Mouse (Mus musculus): ENCODE data around the gene Eif2s3x. TPM values are rescaled to one million over a fixed set of nuclear protein-coding genes. Genes with fewer than 3 reads are reported as not detected.
"Not testable (repeated sequence)": the region's sequence is repeated elsewhere in the genome, so short reads cannot be mapped to it uniquely, and the experiment has no call there.

Eif2s3x gene
- polyA plus RNA-seq (2015; fragmentation: Nextera tagmentation; extraction: Ambion mirVana), result 64.4 and 65.9 TPM in 2 replicates

- WGBS, result under 1% methylated on average over 52 of the region's 52 CpGs
- Histone ChIP-seq H3K9me3 (replicated peaks) (no peaks in the 10 kb centered on the region), H3K27me3 (no peaks in the 10 kb centered on the region), H3K4me1 (no peaks in the 10 kb centered on the region), H3K36me3 (peaks cover 16% of the 10 kb centered on the region), H3K27ac (replicated peaks) (peak within 1 kb of the TSS; percentile 86), H3K9ac (peak within 1 kb of the TSS; percentile 57), H3K4me3 (replicated peaks) (peak within 1 kb of the TSS; percentile 80), H3K4me2 (replicated peaks) (peak within 1 kb of the TSS; percentile 54)
- ATAC-seq (ENCODE audit: insufficient number of reproducible peaks, low FRiP score, low TSS enrichment, low read depth), result peak; percentile 95
Observed at GRCm38 (mm10) chrX:94212597-94213321, at the start of gene Eif2s3x. Gene Eif2s3x (minus strand): TSS chrX:94212862.

GRCm38 (mm10) chrX:94235601-94236000 is 22.9 kb upstream of the Eif2s3x start:
- peak overlapping the region; percentile 63 for H3K4me3 ChIP-seq (replicated peaks)
- H3K9me3 ChIP-seq (replicated peaks), result no peaks in the 10 kb centered on the region
- peak overlapping the region; percentile 50 for H3K4me2 ChIP-seq (replicated peaks)
- H3K9ac ChIP-seq, result no peak overlapping the region
- H3K27me3 ChIP-seq, result peaks cover 33% of the 10 kb centered on the region
- ATAC-seq (ENCODE audit: insufficient number of reproducible peaks, low FRiP score, low TSS enrichment, low read depth), result no peak
- 23% methylated on average over 12 of the region's 12 CpGs for WGBS
- H3K4me1 ChIP-seq, result no peaks in the 10 kb centered on the region
- H3K36me3 ChIP-seq, result no peaks in the 10 kb centered on the region
- H3K27ac ChIP-seq (replicated peaks), result no peak overlapping the region

DNA sequence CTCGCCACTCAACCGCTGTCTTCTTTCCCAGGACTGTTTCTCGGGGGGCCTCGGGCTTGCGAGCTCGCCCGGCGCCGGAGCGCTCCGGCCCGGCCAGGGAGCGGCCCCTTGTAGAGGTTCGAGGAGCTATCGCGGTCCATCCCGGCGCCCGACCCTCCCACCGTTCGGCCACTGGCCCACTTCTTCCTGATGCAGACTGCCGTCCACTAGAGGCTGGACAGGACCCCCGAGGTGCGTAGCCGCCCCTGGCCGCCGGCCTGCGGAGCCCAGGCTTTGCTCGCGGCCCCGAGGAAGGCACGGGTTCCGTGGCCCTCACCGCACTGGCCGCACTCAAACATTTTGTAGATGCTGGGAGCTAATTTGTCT is 22.5 kb upstream of the Eif2s3x start:
- ATAC-seq (ENCODE audit: insufficient number of reproducible peaks, low FRiP score, low TSS enrichment, low read depth), result no peak
- peak overlapping the region; percentile 63 for H3K4me3 ChIP-seq (replicated peaks)
- peak overlapping the region; percentile 56 for H3K9ac ChIP-seq
- peaks cover 34% of the 10 kb centered on the region for H3K27me3 ChIP-seq
- H3K4me1 ChIP-seq, result no peaks in the 10 kb centered on the region
- 9% methylated on average over 35 of the region's 35 CpGs for WGBS
- peak overlapping the region; percentile 50 for H3K4me2 ChIP-seq (replicated peaks)
- H3K27ac ChIP-seq (replicated peaks), result peak overlapping the region; percentile 82
- no peaks in the 10 kb centered on the region for H3K36me3 ChIP-seq
- no peaks in the 10 kb centered on the region for H3K9me3 ChIP-seq (replicated peaks)

GRCm38 (mm10) chrX:94234532-94235189 is 22.0 kb upstream of the Eif2s3x start, which contains the start of gene Klhl15:
Gene Klhl15 (plus strand): TSS chrX:94234599.
- Histone ChIP-seq H3K27ac (replicated peaks) (peak within 1 kb of the TSS; percentile 82), H3K27me3 (peaks cover 38% of the 10 kb centered on the region), H3K9me3 (replicated peaks) (no peaks in the 10 kb centered on the region), H3K4me2 (replicated peaks) (peak within 1 kb of the TSS; percentile 50), H3K36me3 (no peaks in the 10 kb centered on the region), H3K9ac (peak within 1 kb of the TSS; percentile 56), H3K4me1 (no peaks in the 10 kb centered on the region), H3K4me3 (replicated peaks) (peak within 1 kb of the TSS; percentile 63)
- 7% methylated on average over 69 of the region's 70 CpGs for WGBS
- peak; percentile 96 for ATAC-seq (ENCODE audit: insufficient number of reproducible peaks, low FRiP score, low TSS enrichment, low read depth)

GRCm38 (mm10) chrX:94233936-94234531 is 21.4 kb upstream of the Eif2s3x start:
- ATAC-seq (ENCODE audit: insufficient number of reproducible peaks, low FRiP score, low TSS enrichment, low read depth), result no peak
- H3K27ac ChIP-seq (replicated peaks), result peak overlapping the region; percentile 82
- peak overlapping the region; percentile 42 for H3K9ac ChIP-seq
- 17% methylated on average over 21 of the region's 25 CpGs for WGBS
- no peaks in the 10 kb centered on the region for H3K9me3 ChIP-seq (replicated peaks)
- peak overlapping the region; percentile 63 for H3K4me3 ChIP-seq (replicated peaks)
- peak overlapping the region; percentile 50 for H3K4me2 ChIP-seq (replicated peaks)
- H3K36me3 ChIP-seq, result no peaks in the 10 kb centered on the region
- peaks cover 37% of the 10 kb centered on the region for H3K27me3 ChIP-seq
- no peaks in the 10 kb centered on the region for H3K4me1 ChIP-seq

GRCm38 (mm10) chrX:94233432-94233831 is 20.8 kb upstream of the Eif2s3x start:
- Histone ChIP-seq H3K4me2 (replicated peaks) (no peak overlapping the region), H3K4me3 (replicated peaks) (no peak overlapping the region), H3K9ac (no peak overlapping the region), H3K27ac (replicated peaks) (no peak overlapping the region), H3K9me3 (replicated peaks) (no peaks in the 10 kb centered on the region), H3K36me3 (no peaks in the 10 kb centered on the region), H3K27me3 (peaks cover 31% of the 10 kb centered on the region), H3K4me1 (no peaks in the 10 kb centered on the region)
- no peak for ATAC-seq (ENCODE audit: insufficient number of reproducible peaks, low FRiP score, low TSS enrichment, low read depth)
- 38% methylated on average over 5 of the region's 5 CpGs for WGBS

DNA sequence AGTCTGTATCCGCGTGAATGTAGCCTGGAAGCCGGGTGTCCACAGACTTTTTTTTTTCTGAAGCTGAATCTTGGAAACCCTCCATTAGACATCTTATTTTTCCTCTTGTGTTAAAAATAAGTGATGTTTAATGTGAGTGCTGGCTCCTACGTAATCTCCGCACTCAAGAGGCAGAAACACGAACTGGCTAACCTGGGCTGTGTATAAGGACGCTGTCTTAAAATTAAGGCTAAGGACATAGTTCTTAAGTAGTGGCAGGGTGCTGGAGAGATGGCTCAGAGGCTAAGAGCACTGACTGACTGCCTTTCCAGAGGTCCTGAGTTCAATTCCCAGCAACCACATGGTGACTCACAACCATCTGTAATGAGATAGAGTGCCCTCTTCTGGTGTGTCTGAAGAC is 722 bp upstream of the Eif2s3x start:
- 6% methylated on average over 7 of the region's 7 CpGs for WGBS

DNA sequence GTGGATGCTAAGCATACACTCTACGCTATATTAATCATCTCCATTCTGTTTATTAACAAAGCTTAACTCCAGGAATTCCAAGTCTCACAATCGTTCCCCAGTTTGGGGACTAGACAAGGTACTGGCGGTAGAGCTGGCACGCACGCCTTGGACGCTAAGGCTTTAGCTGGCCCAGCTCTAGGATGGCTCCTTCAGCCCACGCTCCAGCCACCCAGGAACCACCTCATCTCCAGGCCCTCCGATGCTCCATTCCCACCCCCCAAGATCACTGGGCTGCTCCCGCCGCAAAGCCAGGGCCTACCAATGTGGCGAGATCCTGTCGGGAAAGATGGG is 432 bp downstream of the Eif2s3x start:
- H3K27ac ChIP-seq (replicated peaks), result peak overlapping the region; percentile 86
- WGBS, result 0% methylated on average over 12 of the region's 12 CpGs
- ATAC-seq (ENCODE audit: insufficient number of reproducible peaks, low FRiP score, low TSS enrichment, low read depth), result peak; percentile 64; the same call in 1 of the 2 replicates

More for the DNA sequence above, 722 bp upstream of the Eif2s3x start:
- H3K9me3 ChIP-seq (replicated peaks), result no peaks in the 10 kb centered on the region
- H3K27ac ChIP-seq (replicated peaks), result 0 out of 2 replicates have a peak overlapping the region, but pooled peaks have one; percentile 86
- H3K4me3 ChIP-seq (replicated peaks), result peak overlapping the region; percentile 80
- peak overlapping the region; percentile 48 for H3K4me2 ChIP-seq (replicated peaks)
- no peaks in the 10 kb centered on the region for H3K27me3 ChIP-seq
- no peaks in the 10 kb centered on the region for H3K4me1 ChIP-seq
- H3K36me3 ChIP-seq, result peaks cover 13% of the 10 kb centered on the region; the same call in 1 of the 2 replicates
- no peak overlapping the region for H3K9ac ChIP-seq
- ATAC-seq (ENCODE audit: insufficient number of reproducible peaks, low FRiP score, low TSS enrichment, low read depth), result no peak

GRCm38 (mm10) chrX:94197789-94198188 is 14.9 kb downstream of the Eif2s3x start:
- 81% methylated on average over 5 of the region's 5 CpGs for WGBS
- no peak overlapping the region for H3K4me2 ChIP-seq (replicated peaks)
- no peaks in the 10 kb centered on the region for H3K4me1 ChIP-seq
- peaks cover 67% of the 10 kb centered on the region for H3K36me3 ChIP-seq
- no peak overlapping the region for H3K4me3 ChIP-seq (replicated peaks)
- no peak for ATAC-seq (ENCODE audit: insufficient number of reproducible peaks, low FRiP score, low TSS enrichment, low read depth)
- no peak overlapping the region for H3K9ac ChIP-seq
- no peak overlapping the region for H3K27ac ChIP-seq (replicated peaks)
- H3K9me3 ChIP-seq (replicated peaks), result no peaks in the 10 kb centered on the region
- H3K27me3 ChIP-seq, result no peaks in the 10 kb centered on the region

More for the DNA sequence above, 432 bp downstream of the Eif2s3x start:
- Histone ChIP-seq H3K9me3 (replicated peaks) (no peaks in the 10 kb centered on the region), H3K9ac (peak overlapping the region; percentile 57), H3K36me3 (peaks cover 22% of the 10 kb centered on the region), H3K4me1 (no peaks in the 10 kb centered on the region), H3K4me2 (replicated peaks) (peak overlapping the region; percentile 54), H3K27me3 (no peaks in the 10 kb centered on the region), H3K4me3 (replicated peaks) (peak overlapping the region; percentile 80)

DNA sequence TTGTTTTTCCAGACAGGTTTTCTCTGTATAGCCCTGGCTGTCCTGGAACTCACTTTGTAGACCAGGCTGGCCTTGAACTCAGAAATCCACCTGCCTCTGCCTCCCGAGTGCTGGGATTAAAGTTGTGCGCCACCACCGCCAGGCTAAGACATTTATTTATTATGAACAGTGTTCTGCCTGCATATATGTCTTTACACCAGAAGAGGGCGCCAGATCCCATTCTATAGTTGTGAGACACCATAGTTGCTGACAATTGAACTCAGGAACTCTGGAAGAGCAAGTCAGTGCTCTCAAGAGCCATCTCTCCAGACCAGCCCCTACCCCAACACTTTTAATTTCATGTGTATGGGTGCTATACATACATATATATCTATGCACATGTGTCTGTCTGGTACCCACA is 18.8 kb downstream of the Eif2s3x start:
- not testable (repeated sequence) for ATAC-seq (ENCODE audit: insufficient number of reproducible peaks, low FRiP score, low TSS enrichment, low read depth); H3K9ac ChIP-seq; H3K4me2 ChIP-seq (replicated peaks); H3K27me3 ChIP-seq; H3K4me1 ChIP-seq; H3K27ac ChIP-seq (replicated peaks); H3K4me3 ChIP-seq (replicated peaks); H3K9me3 ChIP-seq (replicated peaks)
- 70% methylated on average over 4 of the region's 4 CpGs for WGBS
- H3K36me3 ChIP-seq, result peaks cover 59% of the 10 kb centered on the region

DNA sequence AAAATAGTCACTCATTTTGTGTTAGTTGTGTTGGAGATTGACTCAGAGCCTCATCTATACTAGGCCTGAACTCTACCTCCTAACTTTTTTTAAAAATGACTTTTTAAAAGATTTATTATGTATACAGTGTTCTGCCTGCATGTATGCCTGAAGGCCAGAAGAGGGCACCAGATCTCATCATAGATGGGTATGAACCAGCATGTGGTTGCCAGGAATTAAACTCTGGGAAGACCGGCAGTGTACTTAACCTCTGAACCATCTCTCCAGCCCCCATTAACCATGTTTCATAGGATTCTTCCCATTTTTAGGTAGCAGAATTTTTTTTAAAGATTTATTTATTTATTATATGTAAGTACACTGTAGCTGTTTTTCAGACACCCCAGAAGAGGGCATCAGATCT is 27.5 kb downstream of the Eif2s3x start:
- 45% methylated on average over 1 of the region's 1 CpGs for WGBS
- no peak overlapping the region for H3K4me3 ChIP-seq (replicated peaks)
- no peak overlapping the region for H3K27ac ChIP-seq (replicated peaks)
- H3K4me2 ChIP-seq (replicated peaks), result no peak overlapping the region
- no peaks in the 10 kb centered on the region for H3K36me3 ChIP-seq
- no peak overlapping the region for H3K9ac ChIP-seq
- ATAC-seq (ENCODE audit: insufficient number of reproducible peaks, low FRiP score, low TSS enrichment, low read depth), result no peak
- no peaks in the 10 kb centered on the region for H3K4me1 ChIP-seq
- no peaks in the 10 kb centered on the region for H3K9me3 ChIP-seq (replicated peaks)
- peaks cover 4% of the 10 kb centered on the region; the same call in 1 of the 2 replicates for H3K27me3 ChIP-seq
